Mouse (Mus musculus): ENCODE results near the gene Dnmt1. TPM values are rescaled to one million over a fixed set of nuclear protein-coding genes. Genes with fewer than 3 reads are reported as not detected.

Dnmt1 gene
- total and polyA plus RNA-seq, 2 experiments: 5.3 to 5.5 TPM

- Histone ChIP-seq H3K4me3 (ENCODE audit: insufficient read depth, low read depth, low read length) (no peak overlapping the region), H3K27ac (replicated peaks; ENCODE audit: insufficient read depth, low read depth, low read length) (no peak overlapping the region), H3K9ac (ENCODE audit: low read depth, low read length) (no peak overlapping the region), H3K4me1 (ENCODE audit: control insufficient read depth, insufficient read depth, low read length) (no peaks in the 10 kb centered on the region), H3K36me3 (ENCODE audit: control insufficient read depth, insufficient read depth, low read length) (no peaks in the 10 kb centered on the region), H3K27me3 (ENCODE audit: control insufficient read depth, insufficient read depth, low read length) (no peaks in the 10 kb centered on the region), H3K79me2 (ENCODE audit: control insufficient read depth, insufficient read depth, low read length) (no peaks in the 10 kb centered on the region)
- no peak for TF ChIP-seq POLR2A (IDR thresholded peaks at IDR 0.05; ENCODE audit: extremely low read depth, insufficient read depth, low read length)
- no peak for TF ChIP-seq CTCF (IDR thresholded peaks at IDR 0.05; ENCODE audit: low read depth, low read length)
- WGBS: 78% methylated on average over 5 of the region's 5 CpGs
- DNase-seq (ENCODE audit: extremely low read depth, low read depth, low spot score): no peak
Observed at GRCm38 (mm10) chr9:20966747-20967146, 7.1 kb upstream of the Dnmt1 start.

- H3K4me1 ChIP-seq (ENCODE audit: control insufficient read depth, insufficient read depth, low read length): no peaks in the 10 kb centered on the region
- 91% methylated on average over 3 of the region's 3 CpGs for WGBS
- H3K27me3 ChIP-seq (ENCODE audit: control insufficient read depth, insufficient read depth, low read length): no peaks in the 10 kb centered on the region
- no peak overlapping the region for H3K9ac ChIP-seq (ENCODE audit: low read depth, low read length)
- no peak for DNase-seq (ENCODE audit: extremely low read depth, low read depth, low spot score)
- TF ChIP-seq POLR2A (IDR thresholded peaks at IDR 0.05; ENCODE audit: extremely low read depth, insufficient read depth, low read length) (no peak), CTCF (IDR thresholded peaks at IDR 0.05; ENCODE audit: low read depth, low read length) (no peak)
- H3K36me3 ChIP-seq (ENCODE audit: control insufficient read depth, insufficient read depth, low read length): no peaks in the 10 kb centered on the region
- no peak overlapping the region for H3K27ac ChIP-seq (replicated peaks; ENCODE audit: insufficient read depth, low read depth, low read length)
- no peak overlapping the region for H3K4me3 ChIP-seq (ENCODE audit: insufficient read depth, low read depth, low read length)
- H3K79me2 ChIP-seq (ENCODE audit: control insufficient read depth, insufficient read depth, low read length): no peaks in the 10 kb centered on the region
Observed at GRCm38 (mm10) chr9:20966008-20966407, 6.3 kb upstream of the Dnmt1 start.

- 41% methylated on average over 4 of the region's 4 CpGs for WGBS
Observed at GRCm38 (mm10) chr9:20965606-20966005, 5.9 kb upstream of the Dnmt1 start.

GRCm38 (mm10) chr9:20961557-20961956 lies 1.9 kb upstream of the Dnmt1 start:
- no peak overlapping the region for H3K9ac ChIP-seq (ENCODE audit: low read depth, low read length)
- TF ChIP-seq CTCF (IDR thresholded peaks at IDR 0.05; ENCODE audit: low read depth, low read length) (no peak), POLR2A (IDR thresholded peaks at IDR 0.05; ENCODE audit: extremely low read depth, insufficient read depth, low read length) (no peak)
- H3K79me2 ChIP-seq (ENCODE audit: control insufficient read depth, insufficient read depth, low read length): no peaks in the 10 kb centered on the region
- no peak overlapping the region for H3K4me3 ChIP-seq (ENCODE audit: insufficient read depth, low read depth, low read length)
- no peaks in the 10 kb centered on the region for H3K27me3 ChIP-seq (ENCODE audit: control insufficient read depth, insufficient read depth, low read length)
- no peak overlapping the region for H3K27ac ChIP-seq (replicated peaks; ENCODE audit: insufficient read depth, low read depth, low read length)
- no peak for DNase-seq (ENCODE audit: extremely low read depth, low read depth, low spot score)
- no peaks in the 10 kb centered on the region for H3K4me1 ChIP-seq (ENCODE audit: control insufficient read depth, insufficient read depth, low read length)
- 72% methylated on average over 9 of the region's 9 CpGs for WGBS
- no peaks in the 10 kb centered on the region for H3K36me3 ChIP-seq (ENCODE audit: control insufficient read depth, insufficient read depth, low read length)

More at GRCm38 (mm10) chr9:20965606-20966005, 5.9 kb upstream of the Dnmt1 start:
- DNase-seq (ENCODE audit: extremely low read depth, low read depth, low spot score): peak; percentile 33
- H3K27ac ChIP-seq (replicated peaks; ENCODE audit: insufficient read depth, low read depth, low read length): no peak overlapping the region
- no peaks in the 10 kb centered on the region for H3K27me3 ChIP-seq (ENCODE audit: control insufficient read depth, insufficient read depth, low read length)
- no peak overlapping the region for H3K4me3 ChIP-seq (ENCODE audit: insufficient read depth, low read depth, low read length)
- H3K79me2 ChIP-seq (ENCODE audit: control insufficient read depth, insufficient read depth, low read length): no peaks in the 10 kb centered on the region
- H3K4me1 ChIP-seq (ENCODE audit: control insufficient read depth, insufficient read depth, low read length): no peaks in the 10 kb centered on the region
- TF ChIP-seq POLR2A (IDR thresholded peaks at IDR 0.05; ENCODE audit: extremely low read depth, insufficient read depth, low read length): no peak
- no peak for TF ChIP-seq CTCF (IDR thresholded peaks at IDR 0.05; ENCODE audit: low read depth, low read length)
- no peak overlapping the region for H3K9ac ChIP-seq (ENCODE audit: low read depth, low read length)
- no peaks in the 10 kb centered on the region for H3K36me3 ChIP-seq (ENCODE audit: control insufficient read depth, insufficient read depth, low read length)

GRCm38 (mm10) chr9:20956989-20957388 lies 2.7 kb downstream of the Dnmt1 start:
- Histone ChIP-seq H3K9ac (ENCODE audit: low read depth, low read length) (no peak overlapping the region), H3K4me3 (ENCODE audit: insufficient read depth, low read depth, low read length) (no peak overlapping the region), H3K4me1 (ENCODE audit: control insufficient read depth, insufficient read depth, low read length) (no peaks in the 10 kb centered on the region), H3K79me2 (ENCODE audit: control insufficient read depth, insufficient read depth, low read length) (peaks cover 6% of the 10 kb centered on the region; the same call in 1 of the 2 replicates), H3K27ac (replicated peaks; ENCODE audit: insufficient read depth, low read depth, low read length) (no peak overlapping the region), H3K27me3 (ENCODE audit: control insufficient read depth, insufficient read depth, low read length) (no peaks in the 10 kb centered on the region), H3K36me3 (ENCODE audit: control insufficient read depth, insufficient read depth, low read length) (no peaks in the 10 kb centered on the region)
- 89% methylated on average over 3 of the region's 3 CpGs for WGBS
- DNase-seq (ENCODE audit: extremely low read depth, low read depth, low spot score): no peak
- TF ChIP-seq CTCF (IDR thresholded peaks at IDR 0.05; ENCODE audit: low read depth, low read length) (no peak), POLR2A (IDR thresholded peaks at IDR 0.05; ENCODE audit: extremely low read depth, insufficient read depth, low read length) (no peak)

GRCm38 (mm10) chr9:20952520-20953227 lies 7.0 kb downstream of the Dnmt1 start:
- H3K4me3 ChIP-seq (ENCODE audit: insufficient read depth, low read depth, low read length): peak overlapping the region; percentile 95
- peak overlapping the region; percentile 28; the same call in 1 of the 2 replicates for H3K27ac ChIP-seq (replicated peaks; ENCODE audit: insufficient read depth, low read depth, low read length)
- no peaks in the 10 kb centered on the region for H3K36me3 ChIP-seq (ENCODE audit: control insufficient read depth, insufficient read depth, low read length)
- TF ChIP-seq CTCF (IDR thresholded peaks at IDR 0.05; ENCODE audit: low read depth, low read length) (peak; percentile 36), POLR2A (IDR thresholded peaks at IDR 0.05; ENCODE audit: extremely low read depth, insufficient read depth, low read length) (peak; percentile 41; the same call in 1 of the 2 replicates)
- H3K79me2 ChIP-seq (ENCODE audit: control insufficient read depth, insufficient read depth, low read length): peaks cover 22% of the 10 kb centered on the region; the same call in 1 of the 2 replicates
- H3K9ac ChIP-seq (ENCODE audit: low read depth, low read length): peak overlapping the region; percentile 79
- H3K27me3 ChIP-seq (ENCODE audit: control insufficient read depth, insufficient read depth, low read length): no peaks in the 10 kb centered on the region
- H3K4me1 ChIP-seq (ENCODE audit: control insufficient read depth, insufficient read depth, low read length): peaks cover 3% of the 10 kb centered on the region; the same call in 1 of the 2 replicates
- DNase-seq (ENCODE audit: extremely low read depth, low read depth, low spot score): peak; percentile 87
- under 1% methylated on average over 51 of the region's 51 CpGs for WGBS

Data from liver, adult 2 months (tissue).